Mouse (Mus musculus): ENCODE results near the gene Prickle2. TPM values are rescaled to one million over a fixed set of nuclear protein-coding genes. Genes with fewer than 3 reads are reported as not detected.

Prickle2 gene
- total RNA-seq, 4 experiments from 2014 or later: 166 to 201 (median 186) TPM

- DNase-seq (ENCODE audit: low spot score in 2 of 2): no peak
Measured at GRCm38 (mm10) chr6:92451421-92451820, 254.5 kb downstream of the Prickle2 start.

- DNase-seq (ENCODE audit: low spot score in 2 of 2): no peak
Measured at GRCm38 (mm10) chr6:92449956-92450355, 256.0 kb downstream of the Prickle2 start.

GRCm38 (mm10) chr6:92446662-92447061 lies 259.3 kb downstream of the Prickle2 start:
- no peak for DNase-seq (ENCODE audit: low spot score in 2 of 2)

- DNase-seq (ENCODE audit: low spot score in 2 of 2): no peak
Measured at GRCm38 (mm10) chr6:92441205-92441604, 264.8 kb downstream of the Prickle2 start.

GRCm38 (mm10) chr6:92440251-92440650 lies 265.7 kb downstream of the Prickle2 start:
- DNase-seq (ENCODE audit: low spot score in 2 of 2): no peak

- DNase-seq (ENCODE audit: low spot score in 2 of 2): no peak
Measured at GRCm38 (mm10) chr6:92432146-92432545, 273.8 kb downstream of the Prickle2 start.

GRCm38 (mm10) chr6:92427406-92428171 lies 278.4 kb downstream of the Prickle2 start:
- no peak for DNase-seq (ENCODE audit: low spot score in 2 of 2)

- no peak for DNase-seq (ENCODE audit: low spot score in 2 of 2)
Measured at GRCm38 (mm10) chr6:92425901-92426300, 280.1 kb downstream of the Prickle2 start.

GRCm38 (mm10) chr6:92425476-92425875 lies 280.5 kb downstream of the Prickle2 start:
- DNase-seq (ENCODE audit: low spot score in 2 of 2): no peak

- no peak for DNase-seq (ENCODE audit: low spot score in 2 of 2)
Measured at GRCm38 (mm10) chr6:92424991-92425390, 281.0 kb downstream of the Prickle2 start.

- DNase-seq (ENCODE audit: low spot score in 2 of 2): no peak
Measured at GRCm38 (mm10) chr6:92422286-92422685, 283.7 kb downstream of the Prickle2 start.

GRCm38 (mm10) chr6:92420106-92420505 lies 285.8 kb downstream of the Prickle2 start:
- no peak for DNase-seq (ENCODE audit: low spot score in 2 of 2)

- no peak for DNase-seq (ENCODE audit: low spot score in 2 of 2)
Measured at GRCm38 (mm10) chr6:92415405-92415755, 290.6 kb downstream of the Prickle2 start.

GRCm38 (mm10) chr6:92414478-92415404 lies 291.2 kb downstream of the Prickle2 start:
- DNase-seq (ENCODE audit: low spot score in 2 of 2): no peak

GRCm38 (mm10) chr6:92413982-92414381 lies 292.0 kb downstream of the Prickle2 start:
- DNase-seq (ENCODE audit: low spot score in 2 of 2): no peak

GRCm38 (mm10) chr6:92409788-92410187 lies 296.2 kb downstream of the Prickle2 start:
- DNase-seq (ENCODE audit: low spot score in 2 of 2): no peak

GRCm38 (mm10) chr6:92407259-92407658 lies 298.7 kb downstream of the Prickle2 start:
- DNase-seq (ENCODE audit: low spot score in 2 of 2): no peak

- no peak for DNase-seq (ENCODE audit: low spot score in 2 of 2)
Measured at GRCm38 (mm10) chr6:92405571-92405970, 300.4 kb downstream of the Prickle2 start.

- peak in 1 of 2 experiments; percentile 50 for DNase-seq (ENCODE audit: low spot score in 2 of 2)
Measured at GRCm38 (mm10) chr6:92397876-92398275, 308.1 kb downstream of the Prickle2 start.

- DNase-seq (ENCODE audit: low spot score in 2 of 2): no peak
Measured at GRCm38 (mm10) chr6:92395556-92395955, 310.4 kb downstream of the Prickle2 start.

GRCm38 (mm10) chr6:92395143-92395542 lies 310.8 kb downstream of the Prickle2 start:
- no peak for DNase-seq (ENCODE audit: low spot score in 2 of 2)

GRCm38 (mm10) chr6:92394628-92395027 lies 311.3 kb downstream of the Prickle2 start:
- DNase-seq (ENCODE audit: low spot score in 2 of 2): no peak
